Mouse (Mus musculus) small intestine, adult 2 months (tissue): ENCODE measurements at regions not wholly inside any gene's neighbourhood (a gene's known extent, or its start where the extent isn't known, plus 50 kb on each side); places are given as distances from the start of the nearest gene placed in this dataset.

Experiments
- CTCF ChIP-seq: fragments of 200-500 bp; IDR thresholded peaks from 2 replicates; pipeline ENCODE4 v1.5.1; 2012; ENCODE audit warnings: low read depth, mild to moderate bottlenecking, control low read depth, inconsistent platforms, low read length, moderate library complexity, mixed read lengths; ENCODE audit not compliant: insufficient replicate concordance, insufficient read length; ENCODE audit errors: extremely low read depth
- POLR2A ChIP-seq: fragments of 200-500 bp; IDR thresholded peaks from 2 replicates; pipeline ENCODE4 v1.6.1; 2012; ENCODE audit warnings: low read depth, mild to moderate bottlenecking, control low read depth, inconsistent platforms, low read length, moderate library complexity

- TF ChIP-seq CTCF, result no peak
- no peak for TF ChIP-seq POLR2A
Observed at GRCm38 (mm10) chr12:110188136-110188631, 90.7 kb upstream of the Dio3 start.
